Mouse (Mus musculus) cerebellum, adult 2 months (tissue): Measurements from ENCODE around the gene Slc25a51. TPM values are rescaled to one million over a fixed set of nuclear protein-coding genes. Genes with fewer than 3 reads are reported as not detected.
"Not testable (repeated sequence)": the region's sequence is repeated elsewhere in the genome, so short reads cannot be mapped to it uniquely, and the experiment has no call there.

Source experiments
- DNase-seq, 2 experiments: peaks; one replicate each; pipeline ENCODE4 v3.0.0; 2021
- H3K27ac ChIP-seq: fragments of 200-500 bp; 2 replicates; pipeline ENCODE4 v1.5.1; 2012; ENCODE audit warnings: low read length, control low read depth, inconsistent platforms; ENCODE audit not compliant: insufficient read depth
- H3K27me3 ChIP-seq: fragments of 200-500 bp; 2 replicates; pipeline ENCODE4 v1.6.1; 2012; ENCODE audit warnings: inconsistent platforms, mild to moderate bottlenecking, low read length, moderate library complexity; ENCODE audit not compliant: control insufficient read depth, insufficient read depth
- H3K4me1 ChIP-seq: fragments of 200-500 bp; 2 replicates; pipeline ENCODE4 v1.6.1; 2011; ENCODE audit warnings: low read length; ENCODE audit not compliant: control insufficient read depth, insufficient read depth
- H3K4me3 ChIP-seq: fragments of 200-500 bp; replicated peaks from 2 replicates; pipeline ENCODE3; 2011; ENCODE audit warnings: mild to moderate bottlenecking, low read depth, low read length, control low read depth; ENCODE audit not compliant: insufficient read depth
- CTCF ChIP-seq: fragments of 200-500 bp; IDR thresholded peaks from 2 replicates; pipeline ENCODE4 v1.5.1; 2011; ENCODE audit warnings: low read depth, mild to moderate bottlenecking, control low read depth, low read length, moderate library complexity, borderline replicate concordance; ENCODE audit not compliant: insufficient read depth
- POLR2A ChIP-seq: fragments of 200-500 bp; IDR thresholded peaks from 2 replicates; pipeline ENCODE4 v1.6.1; 2011; ENCODE audit warnings: low read length, control low read depth, borderline replicate concordance; ENCODE audit not compliant: insufficient read depth
- WGBS: fragments of 180-500 bp; shearing (Covaris S2); methylation state at CpG from one replicate; pipeline ENCODE4 v1.1.7; 2018; 5-methylcytosine and 5-hydroxymethylcytosine counted together
- polyA plus RNA-seq: library from polyadenylated mRNA; depleted of rRNA; stranded (reverse); fragments of >200 nt; gene quantifications from 2 replicates; pipeline ENCODE4 v1.2.3, GENCODE M21; 2012

Slc25a51 gene
- polyA plus RNA-seq, 1 experiment: 98.9 TPM

- no peak for TF ChIP-seq CTCF
- TF ChIP-seq POLR2A: no peak
- no peak for DNase-seq
- Histone ChIP-seq H3K27me3 (no peaks in the 10 kb centered on the region), H3K4me1 (no peaks in the 10 kb centered on the region), H3K27ac (no peak overlapping the region), H3K4me3 (no peak overlapping the region)
- WGBS: 61% methylated on average over 5 of the region's 5 CpGs
These were observed 14.9 kb downstream of the Slc25a51 start for GRCm38 (mm10) chr4:45393658-45394057.

GRCm38 (mm10) chr4:45392994-45393393, 15.6 kb downstream of the Slc25a51 start:
- no peak overlapping the region for H3K4me3 ChIP-seq
- no peaks in the 10 kb centered on the region for H3K4me1 ChIP-seq
- no peaks in the 10 kb centered on the region for H3K27me3 ChIP-seq
- H3K27ac ChIP-seq: no peak overlapping the region
- no peak for TF ChIP-seq CTCF
- no peak for TF ChIP-seq POLR2A
- 85% methylated on average over 8 of the region's 8 CpGs for WGBS
- no peak for DNase-seq

DNA sequence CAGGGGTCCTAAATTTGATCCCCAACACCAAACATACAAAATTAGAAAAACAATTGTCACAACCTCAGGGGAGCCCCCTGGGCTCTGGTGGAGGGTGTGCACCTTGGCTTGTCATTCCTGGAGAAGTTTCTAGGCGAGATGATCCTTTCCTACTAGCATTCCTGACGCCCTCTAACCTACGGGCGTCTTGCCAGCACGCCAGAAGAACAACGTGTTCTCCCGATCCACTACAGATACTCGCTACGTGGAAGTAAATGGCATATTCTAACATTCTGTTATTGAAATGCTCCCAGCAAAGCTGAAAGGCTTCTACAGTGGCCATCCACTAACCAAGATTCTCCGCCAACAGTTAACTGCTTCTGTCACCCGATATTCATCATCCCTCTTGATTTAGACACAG, 16.0 kb downstream of the Slc25a51 start:
- WGBS: 52% methylated on average over 11 of the region's 11 CpGs
- no peaks in the 10 kb centered on the region for H3K4me1 ChIP-seq
- no peaks in the 10 kb centered on the region for H3K27me3 ChIP-seq
- H3K27ac ChIP-seq: no peak overlapping the region
- DNase-seq: no peak
- TF ChIP-seq CTCF (no peak), POLR2A (no peak)
- H3K4me3 ChIP-seq: no peak overlapping the region

- H3K4me3 ChIP-seq: no peak overlapping the region
- no peak for TF ChIP-seq CTCF
- TF ChIP-seq POLR2A: no peak
- WGBS: 66% methylated on average over 4 of the region's 4 CpGs
These were observed 16.5 kb downstream of the Slc25a51 start for GRCm38 (mm10) chr4:45392099-45392498.

GRCm38 (mm10) chr4:45387296-45387695, 21.3 kb downstream of the Slc25a51 start:
- not testable (repeated sequence) for DNase-seq

More at GRCm38 (mm10) chr4:45392099-45392498, 16.5 kb downstream of the Slc25a51 start:
- no peak overlapping the region for H3K27ac ChIP-seq
- no peaks in the 10 kb centered on the region for H3K4me1 ChIP-seq
- no peak for DNase-seq
- H3K27me3 ChIP-seq: no peaks in the 10 kb centered on the region

DNA sequence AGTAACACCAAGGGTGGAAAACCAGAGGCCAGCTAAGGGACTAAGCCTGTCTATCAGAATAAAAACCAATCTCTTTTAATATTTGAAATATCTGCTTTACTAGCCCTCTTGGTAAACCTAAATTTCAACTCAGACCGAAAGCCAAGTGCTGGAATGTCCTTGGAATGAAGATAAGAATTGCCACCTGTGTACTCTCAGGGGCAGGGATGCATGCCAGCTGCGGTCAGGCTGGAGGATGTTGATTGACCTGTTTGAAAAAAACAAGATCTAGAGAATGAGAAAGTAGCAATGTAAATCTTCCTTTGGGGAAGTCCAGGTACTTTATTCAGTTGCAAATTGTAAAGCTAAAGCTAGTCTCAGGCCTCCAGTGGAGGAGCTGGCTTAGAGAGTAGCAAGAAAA, 26.4 kb downstream of the Slc25a51 start:
- not testable (repeated sequence) for H3K4me1 ChIP-seq, DNase-seq
- WGBS: 69% methylated on average over 2 of the region's 2 CpGs

More at GRCm38 (mm10) chr4:45387296-45387695, 21.3 kb downstream of the Slc25a51 start:
- WGBS: 94% methylated on average over 5 of the region's 5 CpGs
- H3K27me3 ChIP-seq, H3K4me3 ChIP-seq, H3K27ac ChIP-seq, H3K4me1 ChIP-seq: not testable (repeated sequence)

GRCm38 (mm10) chr4:45380903-45381580, 27.5 kb downstream of the Slc25a51 start:
- not testable (repeated sequence) for DNase-seq, H3K4me1 ChIP-seq

More for the DNA sequence above, 26.4 kb downstream of the Slc25a51 start:
- H3K27ac ChIP-seq, H3K4me3 ChIP-seq, H3K27me3 ChIP-seq: not testable (repeated sequence)

DNA sequence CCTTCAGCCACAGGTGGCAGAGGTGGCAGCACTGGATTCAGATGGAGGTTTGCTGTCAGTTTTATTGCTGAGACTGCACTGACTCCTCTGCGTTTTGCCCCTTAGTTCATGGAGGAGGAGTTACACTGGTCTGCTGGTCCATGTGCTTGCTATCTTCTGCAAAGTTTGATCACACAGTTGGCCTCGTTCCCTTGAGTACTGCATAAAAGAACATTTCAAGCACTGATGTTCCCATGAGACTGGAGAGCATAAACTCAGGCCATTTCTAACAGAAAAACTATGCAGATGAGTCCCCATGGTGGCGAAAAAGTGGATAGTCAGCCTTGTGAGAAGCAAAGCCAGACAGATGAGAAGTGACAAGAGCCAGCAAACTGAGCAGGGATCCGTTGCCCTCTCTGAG, 32.0 kb downstream of the Slc25a51 start:
- H3K4me3 ChIP-seq: no peak overlapping the region
- H3K27ac ChIP-seq: no peak overlapping the region
- no peaks in the 10 kb centered on the region for H3K27me3 ChIP-seq
- TF ChIP-seq POLR2A (no peak), CTCF (no peak)
- no peaks in the 10 kb centered on the region for H3K4me1 ChIP-seq
- 65% methylated on average over 4 of the region's 4 CpGs for WGBS
- no peak for DNase-seq

More at GRCm38 (mm10) chr4:45380903-45381580, 27.5 kb downstream of the Slc25a51 start:
- H3K27me3 ChIP-seq, H3K27ac ChIP-seq, H3K4me3 ChIP-seq: not testable (repeated sequence)
- WGBS: 85% methylated on average over 10 of the region's 10 CpGs
